ENCODE assay signal across 7 mouse cellular contexts in the genomic region with DNA sequence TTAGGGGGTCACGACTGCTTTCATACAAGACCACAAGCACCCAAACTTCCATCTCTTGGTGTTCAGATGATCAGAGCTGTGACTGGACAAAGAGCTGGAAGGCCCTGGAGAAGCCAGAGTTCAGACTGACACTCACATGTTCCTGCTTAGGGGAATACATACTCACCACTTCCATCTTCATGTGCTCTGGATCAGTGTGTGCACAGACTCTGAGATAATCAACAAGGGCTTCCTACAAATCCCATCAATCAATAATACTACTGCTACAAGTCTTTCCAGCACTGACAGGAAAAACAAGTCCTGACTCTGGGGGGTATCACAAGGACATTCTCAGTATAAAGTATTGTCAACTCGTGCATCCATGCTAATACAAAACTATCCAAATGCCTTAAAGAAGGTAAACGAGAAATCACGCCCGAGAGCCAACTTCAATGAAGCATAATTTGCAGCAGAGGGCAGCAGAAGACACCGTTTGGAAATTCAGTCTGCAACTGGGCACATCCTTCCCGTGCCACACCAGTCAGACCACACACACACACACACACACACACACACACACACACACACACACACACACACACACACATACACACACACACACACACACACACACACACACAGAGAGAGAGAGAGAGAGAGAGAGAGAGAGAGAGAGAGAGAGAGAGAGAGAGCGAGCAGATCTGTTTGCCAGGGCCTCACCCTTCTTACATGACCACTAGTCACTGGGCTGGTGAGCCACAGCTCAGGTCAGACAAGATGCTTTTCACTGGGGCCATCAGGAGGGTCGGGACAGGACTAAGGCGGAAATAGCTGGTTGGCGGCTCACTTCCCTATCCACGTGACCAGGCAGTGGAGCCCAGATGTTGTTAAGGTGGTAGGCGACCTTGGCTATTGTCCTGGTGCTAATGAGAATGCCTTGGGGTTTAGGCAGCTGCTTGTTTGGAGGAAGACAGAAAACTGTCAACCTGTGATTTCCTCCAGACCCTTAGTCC.
A peak's percentile ranks its signal among the peaks of the same experiment; 100 is the strongest.
DNase-seq lines count a peak whose midpoint lies in the region; ATAC-seq lines count a peak whose summit lies in the region.

No protein-coding gene starts in this region.

- 38% methylated on average over 13 of the region's 13 CpGs for WGBS in forebrain, embryonic 16.5 days
- WGBS in hindbrain, embryonic 14.5 days = 42% methylated on average over 13 of the region's 13 CpGs
- WGBS in stomach, embryonic 14.5 days = 39% methylated on average over 13 of the region's 13 CpGs

- H3K9me3 ChIP-seq in forebrain, embryonic 16.5 days (ENCODE audit: control insufficient read depth, low read length) = no peaks in the 10 kb centered on the region
- H3K9me3 ChIP-seq in hindbrain, embryonic 14.5 days (ENCODE audit: control insufficient read depth, low read length) = no peaks in the 10 kb centered on the region
- no peaks in the 10 kb centered on the region for H3K9me3 ChIP-seq in stomach, embryonic 14.5 days (ENCODE audit: control insufficient read depth, low read depth, low read length)

- H3K36me3 ChIP-seq in forebrain, embryonic 16.5 days (ENCODE audit: control insufficient read depth, insufficient read depth) = no peaks in the 10 kb centered on the region
- H3K36me3 ChIP-seq in hindbrain, embryonic 14.5 days (replicated peaks; ENCODE audit: control insufficient read depth, insufficient read depth) = no peaks in the 10 kb centered on the region
- no peaks in the 10 kb centered on the region for H3K36me3 ChIP-seq in stomach, embryonic 14.5 days (ENCODE audit: control insufficient read depth, insufficient read depth, low read length)

- H3K27ac ChIP-seq in forebrain, embryonic 16.5 days (ENCODE audit: low read length) = no peak overlapping the region
- no peak overlapping the region for H3K27ac ChIP-seq in hindbrain, embryonic 14.5 days
- H3K27ac ChIP-seq in stomach, embryonic 14.5 days (ENCODE audit: low read length) = no peak overlapping the region

- H3K9ac ChIP-seq in forebrain, embryonic 16.5 days (replicated peaks; ENCODE audit: low read depth, low read length) = no peak overlapping the region
- H3K9ac ChIP-seq in hindbrain, embryonic 14.5 days = no peak overlapping the region
- no peak overlapping the region for H3K9ac ChIP-seq in stomach, embryonic 14.5 days (replicated peaks; ENCODE audit: low read depth, low read length)

- H3K27me3 ChIP-seq in forebrain, embryonic 16.5 days (replicated peaks; ENCODE audit: control insufficient read depth, insufficient read depth, low read length) = no peaks in the 10 kb centered on the region
- no peaks in the 10 kb centered on the region for H3K27me3 ChIP-seq in hindbrain, embryonic 14.5 days (ENCODE audit: control insufficient read depth, insufficient read depth, low read length)
- no peaks in the 10 kb centered on the region for H3K27me3 ChIP-seq in stomach, embryonic 14.5 days (ENCODE audit: control insufficient read depth, insufficient read depth, low read length)

- ATAC-seq in forebrain, embryonic 16.5 days = peak; percentile 57
- ATAC-seq in hindbrain, embryonic 14.5 days (ENCODE audit: low FRiP score) = peak; percentile 67; the same call in 1 of the 2 replicates
- ATAC-seq in stomach, embryonic 14.5 days (ENCODE audit: insufficient number of reproducible peaks, insufficient read depth, low FRiP score, low read depth) = peak; percentile 56; the same call in 1 of the 2 replicates

- no peaks in the 10 kb centered on the region for H3K4me1 ChIP-seq in forebrain, embryonic 16.5 days (replicated peaks; ENCODE audit: control insufficient read depth, insufficient read depth, low read length)
- no peaks in the 10 kb centered on the region for H3K4me1 ChIP-seq in hindbrain, embryonic 14.5 days (replicated peaks; ENCODE audit: control insufficient read depth, insufficient read depth, low read length)
- no peaks in the 10 kb centered on the region for H3K4me1 ChIP-seq in stomach, embryonic 14.5 days (ENCODE audit: control insufficient read depth, insufficient read depth, low read length)

- peak; percentile 26 for DNase-seq in Muller cell, postnatal 12 days (ENCODE audit: inconsistent ontology term)
- DNase-seq in adrenal gland, postnatal 10 days = peak; percentile 41
- peak; percentile 76 for DNase-seq in hindbrain, embryonic 14.5 days (ENCODE audit: low spot score)
- peak; percentile 22 to 39 for DNase-seq in layer of hippocampus, postnatal 36 days
- DNase-seq in mesoderm, embryonic 11.5 days (ENCODE audit: low read depth, low spot score) = peak; percentile 40

- no peak overlapping the region for H3K4me2 ChIP-seq in forebrain, embryonic 16.5 days (ENCODE audit: low read length)
- no peak overlapping the region for H3K4me2 ChIP-seq in hindbrain, embryonic 14.5 days (replicated peaks)
- H3K4me2 ChIP-seq in stomach, embryonic 14.5 days (replicated peaks; ENCODE audit: low read depth, low read length) = no peak overlapping the region

- H3K4me3 ChIP-seq in forebrain, embryonic 16.5 days (replicated peaks; ENCODE audit: low read length) = no peak overlapping the region
- H3K4me3 ChIP-seq in hindbrain, embryonic 14.5 days (replicated peaks; ENCODE audit: low read length) = no peak overlapping the region
- no peak overlapping the region for H3K4me3 ChIP-seq in stomach, embryonic 14.5 days (ENCODE audit: low read depth, low read length)

Comparison
In these comparisons a context has a peak if more than half of its experiments do, and no peak if none do; other contexts are left out.
1. DNase-seq: peak in every context shown above with its lines; median percentile 76 in hindbrain, embryonic 14.5 days; 41 in adrenal gland, postnatal 10 days; 40 in mesoderm, embryonic 11.5 days; 30 in layer of hippocampus, postnatal 36 days; 26 in Muller cell, postnatal 12 days.